Mouse (Mus musculus): ENCODE data around the gene Lin7b.

Lin7b gene

GRCm38 (mm10) chr7:45353041-45353440, 17.3 kb downstream of the Lin7b start:
- DNase-seq (ENCODE audit: low spot score in 2 of 2): no peak

DNA sequence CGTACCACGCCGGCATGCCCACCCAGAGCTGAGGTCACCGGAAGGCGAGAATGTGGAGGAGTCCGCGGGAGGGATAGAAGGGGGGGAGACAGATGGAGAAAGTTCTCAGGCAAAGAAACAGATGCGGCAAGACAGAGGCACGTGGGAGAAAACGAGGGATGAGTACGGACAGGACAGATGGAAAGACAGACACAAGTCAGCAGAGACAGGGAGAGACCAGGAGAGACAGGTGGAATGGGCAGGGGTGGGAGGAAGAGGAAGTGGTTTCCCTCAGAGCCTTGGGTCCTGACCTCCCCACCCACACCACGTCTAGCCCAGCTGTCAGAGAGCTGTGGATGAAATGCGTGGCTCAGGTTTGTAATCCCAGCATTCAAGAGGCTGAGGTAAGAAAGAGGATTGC, 23.5 kb downstream of the Lin7b start:
- DNase-seq (ENCODE audit: low spot score in 2 of 2): no peak

DNA sequence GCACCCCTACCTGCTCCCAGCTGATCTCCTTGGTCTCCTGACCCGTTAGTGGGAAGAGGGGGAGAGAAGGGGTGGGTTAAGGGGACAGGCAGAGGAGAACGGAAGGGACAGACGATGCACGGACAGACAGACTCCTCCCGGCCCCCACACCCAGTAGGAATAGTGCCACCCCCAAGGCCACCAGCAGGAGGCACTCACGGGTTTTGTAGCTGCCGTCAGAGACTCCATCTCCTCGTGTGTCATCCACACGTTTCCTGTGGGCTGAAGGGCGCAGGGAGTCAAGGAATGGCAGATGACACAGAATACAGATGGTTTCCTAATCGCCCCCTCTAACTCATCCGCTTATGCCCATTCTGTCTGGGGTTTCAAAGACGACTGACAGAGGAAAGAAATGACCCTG, 26.8 kb downstream of the Lin7b start:
- no peak for DNase-seq (ENCODE audit: low spot score in 2 of 2)

GRCm38 (mm10) chr7:45342081-45342480, 28.3 kb downstream of the Lin7b start:
- DNase-seq (ENCODE audit: low spot score in 2 of 2): no peak

DNA sequence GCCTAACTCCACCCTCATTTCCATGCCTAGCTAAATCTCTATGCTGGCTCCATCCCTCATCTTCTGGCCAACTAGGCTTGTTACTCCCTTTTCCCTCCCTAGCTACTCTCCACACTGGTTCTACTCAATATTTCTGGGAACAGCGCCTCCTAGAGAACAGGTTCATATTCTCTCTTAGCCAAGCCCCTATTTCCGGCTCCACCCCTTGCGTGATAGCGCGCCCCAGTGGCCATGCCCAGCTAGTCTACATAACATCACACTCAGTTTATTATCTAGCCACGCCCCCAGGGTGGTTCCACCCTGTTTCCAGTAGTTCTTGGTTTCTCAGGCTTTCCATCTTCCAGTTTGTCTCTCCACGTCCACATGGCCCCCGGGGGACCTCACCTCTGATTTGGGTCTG, 29.1 kb downstream of the Lin7b start:
- DNase-seq (ENCODE audit: low spot score in 2 of 2): peak; percentile 73 to 84

- peak; percentile 39 to 67 for DNase-seq (ENCODE audit: low spot score in 2 of 2)
Observed at GRCm38 (mm10) chr7:45340669-45341068, 29.7 kb downstream of the Lin7b start.

DNA sequence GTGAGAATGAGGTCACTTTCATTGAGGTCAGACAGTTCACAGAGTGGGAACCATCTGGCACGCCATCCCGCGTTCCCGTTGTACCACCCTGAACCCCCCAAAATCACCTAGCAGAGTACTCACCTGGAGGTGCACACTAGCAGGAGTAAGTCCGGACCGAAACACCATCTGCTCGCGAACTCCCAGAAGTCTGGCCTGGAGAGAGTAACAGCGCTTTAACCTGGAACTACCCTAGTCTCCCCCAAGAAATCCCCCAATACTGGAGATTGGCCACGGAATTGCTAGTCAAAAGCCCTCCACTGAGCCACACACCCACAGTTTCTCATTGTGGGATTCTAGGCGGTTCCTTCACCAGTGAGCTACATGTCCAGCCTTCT, 30.3 kb downstream of the Lin7b start:
- no peak for DNase-seq (ENCODE audit: low spot score in 2 of 2)

- peak; percentile 74 to 75 for DNase-seq (ENCODE audit: low spot score in 2 of 2)
Observed at GRCm38 (mm10) chr7:45339410-45340065, 30.8 kb downstream of the Lin7b start.

GRCm38 (mm10) chr7:45338161-45338911, 32.0 kb downstream of the Lin7b start:
- DNase-seq (ENCODE audit: low spot score in 2 of 2): peak in 1 of 2 experiments; percentile 48

DNA sequence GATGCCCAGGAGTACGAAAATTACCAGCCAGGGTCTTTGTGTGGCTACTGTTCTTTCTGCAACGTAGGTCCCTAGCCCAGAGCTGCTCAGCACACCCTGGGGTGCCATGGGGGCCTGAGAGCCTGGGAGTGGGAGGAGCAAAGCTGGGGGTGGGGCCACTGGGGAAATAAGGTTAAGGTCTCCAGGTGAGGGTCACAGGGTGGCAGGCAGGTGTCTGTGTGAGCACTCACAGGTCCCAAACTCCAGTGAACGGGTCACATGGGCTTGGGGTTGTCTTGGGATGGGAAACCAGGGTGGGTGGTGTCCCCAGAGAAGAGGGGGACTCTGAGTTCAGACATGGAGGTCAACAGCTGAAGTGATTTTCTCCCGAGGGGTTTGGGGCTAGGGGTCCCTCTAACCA, 32.9 kb downstream of the Lin7b start:
- DNase-seq (ENCODE audit: low spot score in 2 of 2): no peak

- DNase-seq (ENCODE audit: low spot score in 2 of 2): no peak
Observed at GRCm38 (mm10) chr7:45336319-45336718, 34.1 kb downstream of the Lin7b start.

- no peak for DNase-seq (ENCODE audit: low spot score in 2 of 2)
Observed at GRCm38 (mm10) chr7:45335056-45335455, 35.3 kb downstream of the Lin7b start, which contains the start of gene Hrc. Hrc (plus strand) TSS chr7:45335290.

DNA sequence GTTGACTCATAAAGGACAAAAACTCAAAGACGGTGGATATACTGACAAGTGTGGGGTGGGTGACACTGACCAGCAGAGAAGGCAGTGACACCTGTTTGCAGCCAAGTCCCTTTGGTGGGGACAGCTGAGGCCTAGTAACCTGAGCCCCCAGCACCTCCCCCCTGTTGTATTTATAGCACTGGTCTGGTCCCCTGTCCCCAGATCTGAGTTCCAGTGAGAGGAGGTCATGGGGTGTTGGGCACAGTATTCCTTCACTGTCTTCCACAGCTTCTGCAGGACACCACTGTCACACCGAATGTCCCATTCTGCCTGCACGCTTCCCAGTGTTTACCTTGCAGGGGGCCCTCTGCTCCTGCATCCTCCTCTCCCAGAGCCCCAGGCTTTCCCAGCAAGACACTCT, 35.8 kb downstream of the Lin7b start:
- no peak for DNase-seq (ENCODE audit: low spot score in 2 of 2)

- peak; percentile 87 to 92 for DNase-seq (ENCODE audit: low spot score in 2 of 2)
Observed at GRCm38 (mm10) chr7:45333431-45333982, 36.9 kb downstream of the Lin7b start, which contains the start of gene Trpm4. Trpm4 (minus strand) TSS chr7:45333780.

- DNase-seq (ENCODE audit: low spot score in 2 of 2): peak in 1 of 2 experiments; percentile 59
Observed at GRCm38 (mm10) chr7:45332685-45333425, 37.5 kb downstream of the Lin7b start.

GRCm38 (mm10) chr7:45331502-45331901, 38.9 kb downstream of the Lin7b start:
- no peak for DNase-seq (ENCODE audit: low spot score in 2 of 2)

GRCm38 (mm10) chr7:45328841-45329475, 41.4 kb downstream of the Lin7b start:
- DNase-seq (ENCODE audit: low spot score in 2 of 2): no peak

- no peak for DNase-seq (ENCODE audit: low spot score in 2 of 2)
Observed at GRCm38 (mm10) chr7:45325800-45326199, 44.6 kb downstream of the Lin7b start.

GRCm38 (mm10) chr7:45323069-45323468, 47.3 kb downstream of the Lin7b start:
- DNase-seq (ENCODE audit: low spot score in 2 of 2): no peak

DNA sequence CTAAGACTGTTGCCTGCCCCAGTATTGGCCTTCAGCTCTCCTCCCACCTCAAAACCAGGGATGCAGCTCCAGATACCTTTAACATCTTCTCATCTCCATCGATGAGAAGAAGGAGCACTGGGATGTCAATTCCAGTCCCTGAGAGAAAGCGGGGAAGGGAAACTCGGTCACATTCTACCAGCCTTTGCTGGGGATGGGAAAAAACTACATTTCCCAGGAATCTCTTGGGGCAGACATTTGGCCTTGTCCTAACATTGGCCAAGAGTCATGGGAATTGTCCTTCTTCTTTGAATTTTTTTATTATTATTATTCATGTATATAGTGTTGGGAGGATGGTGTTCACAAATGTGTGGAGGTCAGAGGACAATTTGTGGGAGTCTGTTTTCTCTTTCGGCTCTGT, 48.1 kb downstream of the Lin7b start:
- no peak for DNase-seq (ENCODE audit: low spot score in 2 of 2)
